Mouse (Mus musculus) CD4-positive, CD25-positive, alpha-beta regulatory T cell, adult 4 months (primary cell): Measurements from ENCODE around the gene P2rx4. TPM values are rescaled to one million over a fixed set of nuclear protein-coding genes. Genes with fewer than 3 reads are reported as not detected.

ENCODE experiments used
- ATAC-seq: one replicate; pipeline ENCODE4 v1.8.0; 2017
- polyA plus RNA-seq, 2 experiments: library from polyadenylated mRNA; unstranded; fragments of 100-300 nt; shearing (Covaris generic); gene quantifications; one replicate each; pipeline ENCODE4 v1.2.1; 2017

The P2rx4 gene
- polyA plus RNA-seq, result 10 to 100 TPM; 41.2 to 68.7 TPM

- ATAC-seq, result peak; percentile 80
Observed at GRCm38 (mm10) chr5:122707276-122708181, at the start of gene P2rx4. TSS of gene P2rx4 (plus strand) at chr5:122707544.

- ATAC-seq, result no peak
Observed at GRCm38 (mm10) chr5:122662501-122662900, 44.8 kb upstream of the P2rx4 start.

- no peak for ATAC-seq
Observed at GRCm38 (mm10) chr5:122665036-122665435, 42.3 kb upstream of the P2rx4 start.

- peak; percentile 26 for ATAC-seq
Observed at GRCm38 (mm10) chr5:122668981-122669897, 38.1 kb upstream of the P2rx4 start.

- peak; percentile 49 for ATAC-seq
Observed at GRCm38 (mm10) chr5:122671641-122672040, 35.7 kb upstream of the P2rx4 start.

GRCm38 (mm10) chr5:122672298-122672697, 35.0 kb upstream of the P2rx4 start:
- no peak for ATAC-seq

GRCm38 (mm10) chr5:122676002-122676401, 31.3 kb upstream of the P2rx4 start:
- no peak for ATAC-seq

GRCm38 (mm10) chr5:122677983-122678382, 29.4 kb upstream of the P2rx4 start:
- peak; percentile 17 for ATAC-seq

GRCm38 (mm10) chr5:122679881-122680280, 27.5 kb upstream of the P2rx4 start:
- ATAC-seq, result no peak

GRCm38 (mm10) chr5:122681276-122681675, 26.1 kb upstream of the P2rx4 start:
- no peak for ATAC-seq

GRCm38 (mm10) chr5:122683926-122684325, 23.4 kb upstream of the P2rx4 start:
- ATAC-seq, result no peak

- ATAC-seq, result no peak
Observed at GRCm38 (mm10) chr5:122687391-122687790, 20.0 kb upstream of the P2rx4 start.

GRCm38 (mm10) chr5:122689153-122689552, 18.2 kb upstream of the P2rx4 start:
- no peak for ATAC-seq

GRCm38 (mm10) chr5:122690486-122690885, 16.9 kb upstream of the P2rx4 start:
- ATAC-seq, result no peak

- ATAC-seq, result no peak
Observed at GRCm38 (mm10) chr5:122693431-122694207, 13.7 kb upstream of the P2rx4 start.

- no peak for ATAC-seq
Observed at GRCm38 (mm10) chr5:122695516-122695915, 11.8 kb upstream of the P2rx4 start.

- ATAC-seq, result peak; percentile 79
Observed at GRCm38 (mm10) chr5:122698041-122698700, 9.2 kb upstream of the P2rx4 start.

- ATAC-seq, result peak; percentile 63
Observed at GRCm38 (mm10) chr5:122698701-122699060, 8.7 kb upstream of the P2rx4 start.

GRCm38 (mm10) chr5:122700109-122700836, 7.1 kb upstream of the P2rx4 start:
- no peak for ATAC-seq

- ATAC-seq, result no peak
Observed at GRCm38 (mm10) chr5:122700837-122701212, 6.5 kb upstream of the P2rx4 start.

- ATAC-seq, result no peak
Observed at GRCm38 (mm10) chr5:122702156-122702555, 5.2 kb upstream of the P2rx4 start.
